ENCODE assay signal across 8 mouse cellular contexts in the genomic region with DNA sequence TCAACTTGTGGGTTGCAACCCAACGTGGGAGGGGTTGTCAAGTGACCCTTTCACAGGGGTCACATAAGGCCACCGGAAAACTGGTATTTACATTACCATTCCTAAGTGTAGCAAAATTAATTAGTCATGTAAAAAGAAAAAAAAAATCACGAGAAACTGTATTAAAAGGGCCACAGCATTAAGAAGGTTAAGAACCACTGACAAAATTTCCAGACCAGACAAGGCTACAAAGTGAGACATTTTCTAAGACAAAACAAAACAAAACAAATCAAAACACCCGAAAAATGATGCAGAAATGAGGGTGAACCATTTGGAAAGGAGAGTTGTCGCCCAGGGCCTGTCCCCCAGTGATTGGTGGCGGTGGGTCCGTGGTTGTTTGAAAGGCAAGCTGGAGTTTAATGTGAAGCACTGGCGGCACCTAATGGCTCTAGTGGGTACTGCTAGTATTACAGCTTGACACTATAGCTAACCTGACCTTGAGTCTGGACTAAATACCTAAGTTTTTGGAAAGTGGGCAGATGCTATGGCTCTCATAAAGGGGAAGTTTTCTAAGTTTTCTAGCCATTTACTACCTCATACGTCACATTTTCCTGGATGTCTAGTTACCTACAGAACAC. TPM values are rescaled to one million over a fixed set of nuclear protein-coding genes. Genes with fewer than 3 reads are reported as not detected.
DNase-seq lines count a peak whose midpoint lies in the region; ATAC-seq and TF ChIP-seq lines count a peak whose summit lies in the region.

No protein-coding gene starts in this region.

- no peaks in the 10 kb centered on the region for H3K27me3 ChIP-seq in liver, adult 2 months (ENCODE audit: control insufficient read depth, insufficient read depth, low read length)
- no peaks in the 10 kb centered on the region for H3K27me3 ChIP-seq in stomach, embryonic 14.5 days (ENCODE audit: control insufficient read depth, insufficient read depth, low read length)

- H3K27ac ChIP-seq in liver, adult 2 months (replicated peaks; ENCODE audit: insufficient read depth, low read depth, low read length), result no peak overlapping the region
- no peak overlapping the region for H3K27ac ChIP-seq in stomach, embryonic 14.5 days (ENCODE audit: low read length)

- no peaks in the 10 kb centered on the region for H3K36me3 ChIP-seq in liver, adult 2 months (ENCODE audit: control insufficient read depth, insufficient read depth, low read length)
- H3K36me3 ChIP-seq in stomach, embryonic 14.5 days (ENCODE audit: control insufficient read depth, insufficient read depth, low read length), result no peaks in the 10 kb centered on the region

- TF ChIP-seq POLR2A in liver, adult 2 months (IDR thresholded peaks at IDR 0.05; ENCODE audit: extremely low read depth, insufficient read depth, low read length), result no peak

- H3K4me1 ChIP-seq in liver, adult 2 months (ENCODE audit: control insufficient read depth, insufficient read depth, low read length), result peaks cover 6% of the 10 kb centered on the region
- no peaks in the 10 kb centered on the region for H3K4me1 ChIP-seq in stomach, embryonic 14.5 days (ENCODE audit: control insufficient read depth, insufficient read depth, low read length)

- H3K4me3 ChIP-seq in liver, adult 2 months (ENCODE audit: insufficient read depth, low read depth, low read length), result no peak overlapping the region
- no peak overlapping the region for H3K4me3 ChIP-seq in stomach, embryonic 14.5 days (ENCODE audit: low read depth, low read length)

- intact Hi-C loops in gastrocnemius, postnatal 14 days (cut with DNase I; ENCODE audit: low total_unique reads), result loop anchor here (10.0 kb wide), 2 partner anchors 53 to 143 kb away; a partner anchor contains a TSS

- no peak overlapping the region for H3K4me2 ChIP-seq in stomach, embryonic 14.5 days (replicated peaks; ENCODE audit: low read depth, low read length)

- peak; percentile 75 for DNase-seq in urinary bladder, postnatal 14 days (ENCODE audit: low spot score)
- no peak for DNase-seq in urinary bladder, adult 2 months (ENCODE audit: low spot score)
- peak; percentile 66 for DNase-seq in gastrocnemius, postnatal 14 days
- peak; percentile 60 to 87 for DNase-seq in kidney, adult 8-10 months
- peak; percentile 56 for DNase-seq in liver, adult 2 months (ENCODE audit: extremely low read depth, low read depth, low spot score)
- peak; percentile 93 for DNase-seq in naive thymus-derived CD4-positive, alpha-beta T cell, adult 2 months (ENCODE audit: low read depth)

- WGBS in liver, adult 2 months, result 12% methylated on average over 9 of the region's 9 CpGs
- 13% methylated on average over 9 of the region's 9 CpGs for WGBS in stomach, embryonic 14.5 days

- ATAC-seq in common myeloid progenitor, adult 5-6 weeks (replicated peaks; ENCODE audit: low read depth, poor library complexity, severe bottlenecking), result peak; percentile 85
- peak; percentile 73; the same call in 1 of the 2 replicates for ATAC-seq in stomach, embryonic 14.5 days (ENCODE audit: insufficient number of reproducible peaks, insufficient read depth, low FRiP score, low read depth)

- H3K9ac ChIP-seq in liver, adult 2 months (ENCODE audit: low read depth, low read length), result no peak overlapping the region
- no peak overlapping the region for H3K9ac ChIP-seq in stomach, embryonic 14.5 days (replicated peaks; ENCODE audit: low read depth, low read length)

- no peaks in the 10 kb centered on the region for H3K79me2 ChIP-seq in liver, adult 2 months (ENCODE audit: control insufficient read depth, insufficient read depth, low read length)

- H3K9me3 ChIP-seq in stomach, embryonic 14.5 days (ENCODE audit: control insufficient read depth, low read depth, low read length), result no peaks in the 10 kb centered on the region

- peak; percentile 78 for TF ChIP-seq CTCF in liver, adult 2 months (IDR thresholded peaks at IDR 0.05; ENCODE audit: low read depth, low read length)

RNA-seq across cellular contexts. Expression of a gene that starts 33.2 kb away (rescaled TPM):
- polyA plus RNA-seq in urinary bladder, adult 2 months (2012; rRNA removed), result 13.9 and 14.7 TPM in 2 replicates
- 44.0 and 45.2 TPM in 2 replicates for total RNA-seq in common myeloid progenitor, adult 5-6 weeks (2017)
- 10 to 100 TPM; 12.3 to 15.7 TPM for total RNA-seq in gastrocnemius, postnatal 14 days (2021)
- total RNA-seq in liver, adult 2 months (2014; rRNA removed), result 7.2 and 8.2 TPM in 2 replicates
- 7.3 and 11.0 TPM in 2 replicates for polyA plus RNA-seq in liver, adult 2 months (2012; rRNA removed)
- 50.7 and 54.5 TPM in 2 replicates for polyA plus RNA-seq in stomach, embryonic 14.5 days (2014; fragmentation: Nextera tagmentation; extraction: Ambion mirVana)

RNA-seq across cellular contexts. Expression of a gene that starts 44.0 kb away (rescaled TPM):
- 22.8 and 23.3 TPM in 2 replicates for polyA plus RNA-seq in urinary bladder, adult 2 months (2012; rRNA removed)
- total RNA-seq in common myeloid progenitor, adult 5-6 weeks (2017), result 40.2 and 43.4 TPM in 2 replicates
- 10 to 100 TPM; 45.0 to 50.2 TPM for total RNA-seq in gastrocnemius, postnatal 14 days (2021)
- total RNA-seq in liver, adult 2 months (2014; rRNA removed), result 18.8 and 25.0 TPM in 2 replicates
- 18.9 and 19.0 TPM in 2 replicates for polyA plus RNA-seq in liver, adult 2 months (2012; rRNA removed)
- 24.8 and 29.3 TPM in 2 replicates for polyA plus RNA-seq in stomach, embryonic 14.5 days (2014; fragmentation: Nextera tagmentation; extraction: Ambion mirVana)

RNA-seq across cellular contexts. Expression of a gene that starts 53.3 kb away (rescaled TPM):
- polyA plus RNA-seq in urinary bladder, adult 2 months (2012; rRNA removed), result 94.6 and 103 TPM in 2 replicates
- total RNA-seq in common myeloid progenitor, adult 5-6 weeks (2017), result 11.2 and 14.1 TPM in 2 replicates
- total RNA-seq in gastrocnemius, postnatal 14 days (2021), result 10 to 100 TPM; 55.3 to 58.6 TPM
- 30.7 and 30.9 TPM in 2 replicates for total RNA-seq in liver, adult 2 months (2014; rRNA removed)
- polyA plus RNA-seq in liver, adult 2 months (2012; rRNA removed), result 43.3 and 57.2 TPM in 2 replicates
- 58.9 and 60.5 TPM in 2 replicates for polyA plus RNA-seq in stomach, embryonic 14.5 days (2014; fragmentation: Nextera tagmentation; extraction: Ambion mirVana)
